Mouse (Mus musculus): ENCODE data around the gene Gm10409. TPM values are rescaled to one million over a fixed set of nuclear protein-coding genes. Genes with fewer than 3 reads are reported as not detected.

Gene Gm10409
- 0.07 TPM in 1 of 2 replicates, not detected in the other for polyA plus RNA-seq (2012; rRNA removed)

DNA sequence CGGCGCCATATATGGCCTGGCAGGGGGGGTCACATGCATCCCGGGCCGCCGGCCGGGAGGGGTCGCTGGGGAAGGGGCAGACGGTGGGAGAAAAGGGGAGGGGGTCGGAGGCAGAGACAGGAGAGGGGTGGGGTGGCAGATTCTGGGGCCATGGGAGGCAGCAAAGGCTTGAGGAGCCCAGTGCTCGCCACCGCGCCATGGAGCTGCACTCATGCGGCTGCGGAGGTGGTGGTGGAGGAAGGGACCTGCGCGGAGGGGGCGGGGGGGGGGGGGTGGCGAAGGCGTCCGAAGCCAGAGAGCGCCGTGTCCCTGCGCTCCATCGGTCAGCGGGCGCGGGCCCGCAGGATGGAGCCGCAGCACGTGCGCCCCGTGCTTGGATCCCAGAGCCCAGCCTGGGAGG is at the start of gene Gm10409:
Gene Gm10409, plus strand, starts transcription at position 301 of the 400 bp plus-strand sequence.

DNA sequence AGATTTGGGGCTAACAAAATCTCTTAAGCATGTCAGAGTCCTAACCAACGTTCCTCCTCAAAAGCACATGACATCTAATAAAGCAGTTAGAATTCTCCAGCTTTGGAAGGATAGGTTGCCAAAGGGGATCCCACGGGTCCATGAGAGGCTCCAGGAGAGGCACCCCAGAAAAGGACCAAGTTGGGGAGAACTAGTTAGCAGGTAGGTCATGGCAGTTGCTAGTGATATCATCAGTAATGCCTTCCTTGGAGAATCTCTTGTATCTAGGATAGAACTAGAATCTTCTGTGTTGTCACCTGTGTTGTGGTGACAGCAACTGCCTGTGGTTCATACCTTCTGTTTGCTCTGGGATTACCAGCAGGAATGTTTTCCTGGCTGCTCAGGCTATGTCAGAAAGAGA is 17.6 kb upstream of the Gm10409 start, which contains the start of gene Gm10413:
Gene Gm10413, plus strand, starts transcription at position 301 of the 400 bp plus-strand sequence.

DNA sequence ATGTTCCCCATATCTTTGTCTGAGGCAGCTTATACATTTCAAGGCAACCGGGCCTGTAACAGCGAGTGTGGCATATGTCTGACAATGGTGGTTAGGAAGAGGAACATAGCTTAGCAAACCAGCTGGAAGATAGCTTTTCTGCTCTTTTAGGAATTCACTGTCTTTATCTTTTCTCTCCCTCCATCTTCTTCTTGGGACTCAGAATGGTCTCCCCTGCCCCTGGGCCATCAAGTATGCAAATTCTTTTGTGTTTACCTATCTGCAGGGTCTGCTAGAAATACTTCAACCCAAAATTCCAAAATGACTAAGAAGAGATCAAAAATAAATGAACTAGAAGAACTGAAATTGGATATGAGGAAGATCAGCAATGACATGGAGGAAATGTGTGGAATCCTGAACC is 15.4 kb downstream of the Gm10409 start, which contains the start of gene Gm3005:
Gene Gm3005, plus strand, starts transcription at position 301 of the 400 bp plus-strand sequence.

DNA sequence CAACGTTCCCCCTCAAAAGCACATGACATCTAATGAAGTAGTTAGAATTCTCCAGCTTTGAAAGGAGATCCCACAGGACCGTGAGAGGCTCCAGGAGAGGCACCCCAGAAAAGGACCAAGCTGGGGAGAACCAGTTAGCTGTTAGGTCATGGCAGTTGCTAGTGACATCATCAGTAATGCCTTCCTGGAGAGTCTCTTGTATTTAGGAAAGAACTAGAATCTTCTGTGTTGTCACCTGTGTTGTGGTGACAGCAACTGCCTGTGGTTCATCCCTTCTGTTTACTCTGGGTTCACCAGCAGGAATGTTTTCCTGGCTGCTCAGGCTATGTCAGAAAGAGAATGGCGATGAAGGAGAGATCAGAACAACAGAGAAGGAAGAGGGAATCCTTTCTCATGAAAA is 36.7 kb downstream of the Gm10409 start, which contains the start of gene Gm10408:
Gene Gm10408, plus strand, starts transcription at position 301 of the 400 bp plus-strand sequence.

Other genes starting within 250 kb of the Gm10409 start
- gene Gm5795, start 224.4 kb upstream of the Gm10409 start, polyA plus RNA-seq (2012; rRNA removed): not detected in 2 replicates
- not detected in 2 replicates for gene D830030K20Rik, start 204.1 kb upstream of the Gm10409 start, polyA plus RNA-seq (2012; rRNA removed)
- not detected in 2 replicates for gene Gm2956, start 80.0 kb upstream of the Gm10409 start, polyA plus RNA-seq (2012; rRNA removed)
- not detected in 2 replicates for gene Gm10413, start 17.5 kb upstream of the Gm10409 start, polyA plus RNA-seq (2012; rRNA removed)
- 0.12 TPM in 1 of 2 replicates, not detected in the other for gene Gm3005, start 15.5 kb downstream of the Gm10409 start, polyA plus RNA-seq (2012; rRNA removed)
- not detected in 2 replicates for gene Gm10408, start 36.8 kb downstream of the Gm10409 start, polyA plus RNA-seq (2012; rRNA removed)
- not detected in 2 replicates for gene Gm3012, start 221.9 kb downstream of the Gm10409 start, polyA plus RNA-seq (2012; rRNA removed)
- 0.07 TPM in 1 of 2 replicates, not detected in the other for gene Gm3020, start 239.4 kb downstream of the Gm10409 start, polyA plus RNA-seq (2012; rRNA removed)